Mouse (Mus musculus) cerebellum, adult 2 months (tissue): ENCODE measurements at regions not wholly inside any gene's neighbourhood (a gene's known extent, or its start where the extent isn't known, plus 50 kb on each side); places are given as distances from the start of the nearest gene placed in this dataset.

Source experiments
- CTCF ChIP-seq: fragments of 200-500 bp; IDR thresholded peaks from 2 replicates; pipeline ENCODE4 v1.5.1; 2011; ENCODE audit warnings: low read depth, mild to moderate bottlenecking, control low read depth, low read length, moderate library complexity, borderline replicate concordance; ENCODE audit not compliant: insufficient read depth
- POLR2A ChIP-seq: fragments of 200-500 bp; IDR thresholded peaks from 2 replicates; pipeline ENCODE4 v1.6.1; 2011; ENCODE audit warnings: low read length, control low read depth, borderline replicate concordance; ENCODE audit not compliant: insufficient read depth

DNA sequence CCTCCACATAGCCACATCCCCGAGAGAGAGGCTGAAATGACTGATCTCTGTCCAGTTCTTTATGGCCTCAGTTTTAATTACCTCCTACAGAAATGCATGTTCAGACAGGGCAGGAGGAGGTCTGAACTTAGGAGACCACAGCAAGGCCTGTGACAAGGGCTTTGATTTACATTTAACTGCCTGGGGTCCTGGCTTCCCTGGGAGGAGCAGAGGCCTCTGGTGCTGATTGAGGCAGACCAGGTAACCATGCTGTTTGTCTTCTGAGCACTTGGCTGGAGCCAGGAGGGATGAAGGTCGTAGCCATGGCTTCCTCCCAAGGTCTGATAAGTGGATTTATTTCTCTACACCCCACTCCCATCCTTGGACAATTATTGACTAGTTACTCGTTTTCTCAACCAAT is 224.0 kb upstream of the Stt3b start:
- no peak for TF ChIP-seq CTCF
- no peak for TF ChIP-seq POLR2A
